Comparison of ENCODE assay signal across 9 mouse cellular contexts in genomic region chr5:128935359-128935899, GRCm38 (mm10). TPM values are rescaled to one million over a fixed set of nuclear protein-coding genes. Genes with fewer than 3 reads are reported as not detected.
DNase-seq lines count a peak whose midpoint lies in the region; TF ChIP-seq lines count a peak whose summit lies in the region.
"Had no signal": no experiment of that assay in that cellular context is flagged by ENCODE, and none has a peak within 500 bp of the region (broad histone marks: within the 10 kb centered on the region; RNA-seq: fewer than 3 reads in every experiment).

No protein-coding gene starts in this region.

- H3K4me3 ChIP-seq in gastrocnemius, adult 2 months = no peak overlapping the region
- H3K4me3 ChIP-seq: liver, embryonic 15.5 days had no signal

- peak; percentile 36 for DNase-seq in kidney, postnatal 10 days
- no peak for DNase-seq in kidney, postnatal 14 days
- peak; percentile 59 for DNase-seq in MN1 (ENCODE audit: low spot score)
- peak; percentile 38 for DNase-seq in brain, adult 2 months (ENCODE audit: low read depth, low spot score)
- peak; percentile 88 for DNase-seq in heart, postnatal 4 days
- DNase-seq in spleen, postnatal 10 days (ENCODE audit: low spot score in 2 of 2) = no peak
- DNase-seq in thymus, postnatal 25 days = no peak
- no peak for DNase-seq in gastrocnemius, adult 2 months

- intact Hi-C loops in gastrocnemius, adult 2 months (cut with DNase I) = no loop called here

- TF ChIP-seq CTCF in gastrocnemius, adult 2 months (IDR thresholded peaks at IDR 0.05) = no peak

- no peak overlapping the region for H3K27ac ChIP-seq in gastrocnemius, adult 2 months
- H3K27ac ChIP-seq: liver, embryonic 15.5 days had no signal

RNA-seq across cellular contexts. Expression of gene Rimbp2, which starts 17.9 kb away (rescaled TPM):
- under 1 TPM; 0.05 to 0.25 TPM for total RNA-seq in heart, postnatal 4 days (2021)
- total RNA-seq in gastrocnemius, adult 2 months (2021) = under 1 TPM in 1 of 2 experiments, not detected in 1; 0.05 TPM

Comparison
In these comparisons a context has a peak if more than half of its experiments do, and no peak if none do; other contexts are left out.
1. DNase-seq: peak in kidney, postnatal 10 days (single experiment), MN1 (single experiment), brain, adult 2 months (single experiment) and heart, postnatal 4 days (single experiment); none in kidney, postnatal 14 days (single experiment), spleen, postnatal 10 days (0 of 2), thymus, postnatal 25 days (single experiment) and gastrocnemius, adult 2 months (single experiment).